Mouse (Mus musculus) liver, postnatal 0 days (tissue): Measurements from ENCODE around the gene Vmn1r204. TPM values are rescaled to one million over a fixed set of nuclear protein-coding genes. Genes with fewer than 3 reads are reported as not detected.
"Not testable (repeated sequence)": the region's sequence is repeated elsewhere in the genome, so short reads cannot be mapped to it uniquely, and the experiment has no call there.

Source experiments
- ATAC-seq: fragments of 200-750 bp; cut with Nextera tagmentation; 2 replicates; pipeline ENCODE4 v1.8.0; 2017; ENCODE audit warnings: mild to moderate bottlenecking, moderate library complexity
- DNase-seq: peaks from one replicate; pipeline ENCODE4 v3.0.0-alpha.2; 2016
- H3K27ac ChIP-seq: fragments of 300-500 bp; sonication (generic); 2 replicates; pipeline ENCODE4 v1.5.1; 2014; ENCODE audit warnings: antibody characterized with exemption, moderate library complexity, mild to moderate bottlenecking, low read depth
- H3K27me3 ChIP-seq: fragments of 300-500 bp; sonication (generic); 2 replicates; pipeline ENCODE4 v1.6.1; 2014; ENCODE audit warnings: low read length, control low read depth, mixed read lengths; ENCODE audit not compliant: insufficient read depth
- H3K36me3 ChIP-seq: fragments of 300-500 bp; sonication (generic); replicated peaks from 2 replicates; pipeline ENCODE4 v1.6.1; 2014; ENCODE audit warnings: mild to moderate bottlenecking, control low read depth, low read length, moderate library complexity, mixed read lengths; ENCODE audit not compliant: insufficient read depth
- H3K4me1 ChIP-seq: fragments of 300-500 bp; sonication (generic); 2 replicates; pipeline ENCODE4 v1.6.1; 2014; ENCODE audit warnings: antibody characterized with exemption, mild to moderate bottlenecking, control low read depth; ENCODE audit not compliant: insufficient read depth
- H3K4me2 ChIP-seq: fragments of 300-500 bp; sonication (generic); 2 replicates; pipeline ENCODE4 v1.6.1; 2014; ENCODE audit warnings: low read depth, mild to moderate bottlenecking, low read length, moderate library complexity, mixed read lengths
- H3K4me3 ChIP-seq: fragments of 300-500 bp; sonication (generic); 2 replicates; pipeline ENCODE4 v1.5.1; 2014; ENCODE audit warnings: low read depth, low read length
- H3K9ac ChIP-seq: fragments of 300-500 bp; sonication (generic); replicated peaks from 2 replicates; pipeline ENCODE4 v1.6.1; 2014; ENCODE audit warnings: mild to moderate bottlenecking, moderate library complexity
- H3K9me3 ChIP-seq: fragments of 300-500 bp; sonication (generic); 2 replicates; pipeline ENCODE4 v1.6.1; 2016; ENCODE audit warnings: mild to moderate bottlenecking, control low read depth, low read length, mixed read lengths
- CTCF ChIP-seq: sonication (generic); IDR thresholded peaks from 2 replicates; pipeline ENCODE4 v1.5.1; 2016; ENCODE audit warnings: antibody characterized with exemption, low read depth
- EP300 ChIP-seq: IDR thresholded peaks from 2 replicates; pipeline ENCODE4 v1.6.1; 2016; ENCODE audit warnings: antibody characterized with exemption, low read depth, mild to moderate bottlenecking
- WGBS: fragments of 180-500 bp; shearing (Covaris S2); extraction: QIAGEN DNeasy Blood & Tissue Kit; methylation state at CpG from one replicate; pipeline ENCODE4 v1.1.7; 2014; ENCODE audit not compliant: insufficient replicate concordance; 5-methylcytosine and 5-hydroxymethylcytosine counted together
- polyA plus RNA-seq: library from polyadenylated mRNA; unstranded; fragments of >200 nt; fragmentation: Nextera tagmentation; extraction: Ambion mirVana; gene quantifications from 2 replicates; pipeline ENCODE4 v1.2.1, GENCODE M21; 2015

Vmn1r204 gene
- polyA plus RNA-seq, result not detected in 2 replicates

GRCm38 (mm10) chr13:22552898-22553297, at the start of gene Vmn1r204:
Vmn1r204 (plus strand) TSS chr13:22553198.
- ATAC-seq, H3K36me3 ChIP-seq, H3K9ac ChIP-seq, H3K4me3 ChIP-seq, H3K27ac ChIP-seq, DNase-seq, H3K9me3 ChIP-seq, H3K4me2 ChIP-seq, H3K4me1 ChIP-seq, H3K27me3 ChIP-seq: not testable (repeated sequence)
- 67% methylated on average over 1 of the region's 1 CpGs for WGBS

GRCm38 (mm10) chr13:22505281-22505680, 47.7 kb upstream of the Vmn1r204 start, which contains the start of gene Vmn1r202:
Vmn1r202 (minus strand) TSS chr13:22505381.
- Histone ChIP-seq H3K27me3 (no peaks in the 10 kb centered on the region), H3K4me3 (no peak within 1 kb of the TSS), H3K36me3 (no peaks in the 10 kb centered on the region), H3K4me2 (no peak within 1 kb of the TSS), H3K9me3 (no peaks in the 10 kb centered on the region), H3K4me1 (no peaks in the 10 kb centered on the region), H3K9ac (no peak within 1 kb of the TSS), H3K27ac (no peak within 1 kb of the TSS)
- TF ChIP-seq CTCF, result no peak
- TF ChIP-seq EP300, result no peak
- ATAC-seq (no peak), DNase-seq (no peak)

GRCm38 (mm10) chr13:22517814-22518213, 35.2 kb upstream of the Vmn1r204 start, which contains the start of gene Vmn1r203:
Vmn1r203 (plus strand) TSS chr13:22518114.
- ATAC-seq (no peak), DNase-seq (no peak)
- no peak for TF ChIP-seq EP300
- TF ChIP-seq CTCF, result no peak
- Histone ChIP-seq H3K36me3 (no peaks in the 10 kb centered on the region), H3K4me2 (no peak within 1 kb of the TSS), H3K4me3 (no peak within 1 kb of the TSS), H3K9me3 (no peaks in the 10 kb centered on the region), H3K27ac (no peak within 1 kb of the TSS), H3K4me1 (no peaks in the 10 kb centered on the region), H3K27me3 (no peaks in the 10 kb centered on the region), H3K9ac (no peak within 1 kb of the TSS)

GRCm38 (mm10) chr13:22574911-22575310, 21.9 kb downstream of the Vmn1r204 start:
- not testable (repeated sequence) for H3K27me3 ChIP-seq, H3K9ac ChIP-seq, H3K4me3 ChIP-seq, H3K27ac ChIP-seq, H3K4me1 ChIP-seq, ATAC-seq, H3K4me2 ChIP-seq, DNase-seq, H3K9me3 ChIP-seq, H3K36me3 ChIP-seq
- 67% methylated on average over 3 of the region's 3 CpGs for WGBS

GRCm38 (mm10) chr13:22583336-22583735, 30.3 kb downstream of the Vmn1r204 start:
- H3K4me3 ChIP-seq, H3K27me3 ChIP-seq, DNase-seq, H3K9me3 ChIP-seq, H3K4me1 ChIP-seq, H3K4me2 ChIP-seq, H3K27ac ChIP-seq, H3K9ac ChIP-seq, ATAC-seq, H3K36me3 ChIP-seq: not testable (repeated sequence)
- 66% methylated on average over 14 of the region's 14 CpGs for WGBS

- Histone ChIP-seq H3K36me3 (no peaks in the 10 kb centered on the region), H3K4me1 (no peaks in the 10 kb centered on the region), H3K9me3 (no peaks in the 10 kb centered on the region), H3K4me2 (no peak within 1 kb of the TSS), H3K27me3 (no peaks in the 10 kb centered on the region), H3K9ac (no peak within 1 kb of the TSS), H3K27ac (no peak within 1 kb of the TSS), H3K4me3 (no peak within 1 kb of the TSS)
- ATAC-seq (no peak), DNase-seq (no peak)
- WGBS, result 74% methylated on average over 3 of the region's 3 CpGs
- no peak for TF ChIP-seq CTCF
- TF ChIP-seq EP300, result no peak
Measured at GRCm38 (mm10) chr13:22592900-22593299, 39.9 kb downstream of the Vmn1r204 start, which contains the start of gene Vmn1r205. Vmn1r205 (minus strand) TSS chr13:22593000.

Other genes with a start within 250 kb of the Vmn1r204 start
- not detected in 2 replicates for gene Vmn1r197, start 228.6 kb upstream of the Vmn1r204 start, polyA plus RNA-seq
- not detected in 2 replicates for gene Vmn1r198, start 202.8 kb upstream of the Vmn1r204 start, polyA plus RNA-seq
- gene Vmn1r199, start 173.4 kb upstream of the Vmn1r204 start, polyA plus RNA-seq, result not detected in 2 replicates
- not detected in 2 replicates for gene Vmn1r200, start 162.8 kb upstream of the Vmn1r204 start, polyA plus RNA-seq
- not detected in 2 replicates for gene Vmn1r201, start 81.3 kb upstream of the Vmn1r204 start, polyA plus RNA-seq
- not detected in 2 replicates for gene Vmn1r202, start 47.8 kb upstream of the Vmn1r204 start, polyA plus RNA-seq
- gene Vmn1r203, start 35.1 kb upstream of the Vmn1r204 start, polyA plus RNA-seq, result not detected in 2 replicates
- gene Vmn1r205, start 39.8 kb downstream of the Vmn1r204 start, polyA plus RNA-seq, result not detected in 2 replicates
- gene Vmn1r206, start 71.1 kb downstream of the Vmn1r204 start, polyA plus RNA-seq, result not detected in 2 replicates
- not detected in 2 replicates for gene Vmn1r207-ps, start 176.4 kb downstream of the Vmn1r204 start, polyA plus RNA-seq
- not detected in 2 replicates for gene Vmn1r208, start 224.2 kb downstream of the Vmn1r204 start, polyA plus RNA-seq